Mouse (Mus musculus): ENCODE measurements around the gene Pga5. TPM values are rescaled to one million over a fixed set of nuclear protein-coding genes. Genes with fewer than 3 reads are reported as not detected.
A peak's percentile ranks its signal among the peaks of the same experiment; 100 is the strongest.

Gene Pga5
- polyA plus RNA-seq, 1 experiment: 0.07 TPM

DNA sequence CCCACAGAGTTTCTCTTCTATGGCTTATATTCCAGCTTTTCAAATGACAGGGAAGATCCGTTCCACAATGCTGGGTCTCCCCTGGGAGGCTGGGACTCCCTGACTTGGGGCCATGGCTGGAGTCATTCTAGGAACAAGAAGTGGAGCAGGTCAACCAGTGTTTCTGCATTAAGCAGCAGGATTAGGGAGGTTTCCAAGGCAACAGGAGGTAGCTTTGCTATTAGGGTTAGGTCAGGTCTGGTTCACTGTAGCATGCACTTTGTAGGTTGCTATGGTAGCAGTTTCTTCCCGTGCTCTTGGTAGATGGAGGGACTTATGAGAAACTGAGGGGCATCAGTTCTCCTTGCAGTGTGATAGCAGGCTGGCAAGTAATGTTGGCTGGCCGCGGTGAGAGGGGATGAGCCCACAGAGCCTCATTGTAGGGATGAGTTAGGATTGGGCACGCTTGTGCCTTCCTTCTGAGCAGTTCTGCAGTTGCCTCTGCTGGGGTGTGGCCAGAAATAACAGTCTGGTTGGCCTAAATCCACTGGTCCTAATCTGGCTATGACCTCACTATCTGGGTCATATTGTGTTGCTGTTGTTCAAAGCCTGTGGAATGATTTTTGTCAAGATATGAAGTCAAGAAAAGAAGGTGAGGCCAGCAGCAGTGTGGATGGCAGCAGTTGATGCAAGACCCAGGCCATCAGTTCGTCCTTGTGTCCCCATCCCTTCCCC is 23.3 kb upstream of the Pga5 start:
- TF ChIP-seq POLR2A (IDR thresholded peaks at IDR 0.05; ENCODE audit: borderline replicate concordance, extremely low read depth, insufficient read depth, insufficient read length, poor library complexity, severe bottlenecking) (no peak), CTCF (IDR thresholded peaks at IDR 0.05; ENCODE audit: borderline replicate concordance, extremely low read depth, insufficient read depth, insufficient read length) (no peak)
- DNase-seq (ENCODE audit: low read depth): no peak

DNA sequence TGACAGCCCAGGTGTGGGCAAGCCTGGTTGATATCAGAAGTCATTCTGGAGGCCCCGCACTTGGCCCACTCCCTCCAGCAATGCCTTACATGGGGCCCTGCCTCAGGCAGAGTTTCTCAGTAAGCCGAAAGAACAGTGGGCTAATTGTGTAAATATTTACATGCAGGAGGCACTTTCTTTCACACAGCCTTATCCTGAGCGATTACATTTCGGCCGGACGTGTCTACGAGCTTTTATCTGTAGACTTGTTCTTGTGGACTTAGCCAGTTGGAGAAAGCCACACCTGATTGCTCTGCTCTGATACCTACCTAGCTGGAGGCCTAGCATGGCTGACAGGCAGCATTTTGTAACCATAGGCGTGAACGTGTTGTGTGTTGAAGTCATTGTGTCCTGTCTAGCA is 22.0 kb upstream of the Pga5 start:
- DNase-seq (ENCODE audit: low read depth): peak; percentile 63
- no peak for TF ChIP-seq POLR2A (IDR thresholded peaks at IDR 0.05; ENCODE audit: borderline replicate concordance, extremely low read depth, insufficient read depth, insufficient read length, poor library complexity, severe bottlenecking)
- TF ChIP-seq CTCF (IDR thresholded peaks at IDR 0.05; ENCODE audit: borderline replicate concordance, extremely low read depth, insufficient read depth, insufficient read length): no peak

DNA sequence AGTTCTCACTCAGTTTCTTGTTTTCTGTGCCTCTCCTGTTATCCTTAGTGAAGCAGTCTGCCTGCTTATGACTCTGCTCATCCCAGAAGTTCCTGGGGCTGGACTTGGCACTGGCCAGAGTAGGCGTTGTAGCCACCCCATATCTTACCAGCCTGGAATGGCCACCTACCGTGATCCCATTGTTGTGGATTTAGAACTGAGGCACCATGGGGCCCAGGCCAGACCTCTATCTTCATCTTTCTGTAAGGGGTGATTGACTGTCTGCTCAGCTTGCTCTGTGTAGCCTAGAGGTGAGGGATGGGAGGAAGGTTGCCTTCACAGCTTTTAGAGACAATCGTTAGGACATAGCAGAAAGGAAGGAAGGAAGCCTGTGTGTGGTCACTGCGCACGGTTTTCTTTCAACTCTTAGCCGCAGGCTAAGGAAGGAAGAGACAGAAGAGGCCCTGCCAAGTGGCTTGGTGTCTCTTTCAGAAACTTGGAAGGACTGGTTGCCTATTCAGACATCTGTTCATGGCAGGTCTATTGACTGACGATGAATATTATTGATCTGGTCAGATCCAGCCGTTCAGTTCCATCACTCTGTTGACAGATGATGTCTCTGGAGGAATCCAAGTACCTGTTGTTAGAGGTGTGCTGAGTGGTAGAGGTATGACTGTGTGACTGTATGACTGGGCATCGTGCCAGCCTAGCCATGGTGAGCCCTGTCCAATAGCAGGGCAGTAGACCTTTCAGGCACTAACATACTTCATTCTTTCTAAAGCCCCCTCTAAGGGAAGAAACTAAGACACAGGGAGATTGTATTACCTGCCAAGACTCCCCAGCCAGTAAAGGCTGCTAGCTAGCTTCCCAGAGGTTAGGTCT is 20.5 kb upstream of the Pga5 start:
- TF ChIP-seq CTCF (IDR thresholded peaks at IDR 0.05; ENCODE audit: borderline replicate concordance, extremely low read depth, insufficient read depth, insufficient read length) (no peak), POLR2A (IDR thresholded peaks at IDR 0.05; ENCODE audit: borderline replicate concordance, extremely low read depth, insufficient read depth, insufficient read length, poor library complexity, severe bottlenecking) (no peak)
- no peak for DNase-seq (ENCODE audit: low read depth)

DNA sequence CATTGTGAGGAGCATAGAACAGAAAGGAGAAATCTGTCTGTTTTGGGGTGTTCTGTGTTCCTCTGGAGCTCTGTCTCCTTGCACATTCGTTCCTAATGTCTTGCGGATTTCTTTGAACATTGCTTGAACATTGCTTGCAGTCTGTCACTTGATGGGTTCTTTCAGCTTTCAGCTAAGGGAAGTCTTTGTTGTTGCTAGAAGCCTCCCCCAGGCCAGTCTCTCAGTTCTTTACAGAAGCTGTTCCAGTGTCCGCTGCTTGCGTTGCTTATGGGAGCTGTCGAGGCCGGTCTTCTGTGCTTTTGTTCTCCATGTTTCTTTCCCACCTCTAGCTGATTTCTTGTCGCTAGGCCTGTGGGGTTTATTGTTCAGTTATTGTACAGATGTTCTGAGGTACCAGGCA is 17.9 kb upstream of the Pga5 start:
- DNase-seq (ENCODE audit: low read depth): peak; percentile 74
- TF ChIP-seq CTCF (IDR thresholded peaks at IDR 0.05; ENCODE audit: borderline replicate concordance, extremely low read depth, insufficient read depth, insufficient read length): no peak
- TF ChIP-seq POLR2A (IDR thresholded peaks at IDR 0.05; ENCODE audit: borderline replicate concordance, extremely low read depth, insufficient read depth, insufficient read length, poor library complexity, severe bottlenecking): no peak

DNA sequence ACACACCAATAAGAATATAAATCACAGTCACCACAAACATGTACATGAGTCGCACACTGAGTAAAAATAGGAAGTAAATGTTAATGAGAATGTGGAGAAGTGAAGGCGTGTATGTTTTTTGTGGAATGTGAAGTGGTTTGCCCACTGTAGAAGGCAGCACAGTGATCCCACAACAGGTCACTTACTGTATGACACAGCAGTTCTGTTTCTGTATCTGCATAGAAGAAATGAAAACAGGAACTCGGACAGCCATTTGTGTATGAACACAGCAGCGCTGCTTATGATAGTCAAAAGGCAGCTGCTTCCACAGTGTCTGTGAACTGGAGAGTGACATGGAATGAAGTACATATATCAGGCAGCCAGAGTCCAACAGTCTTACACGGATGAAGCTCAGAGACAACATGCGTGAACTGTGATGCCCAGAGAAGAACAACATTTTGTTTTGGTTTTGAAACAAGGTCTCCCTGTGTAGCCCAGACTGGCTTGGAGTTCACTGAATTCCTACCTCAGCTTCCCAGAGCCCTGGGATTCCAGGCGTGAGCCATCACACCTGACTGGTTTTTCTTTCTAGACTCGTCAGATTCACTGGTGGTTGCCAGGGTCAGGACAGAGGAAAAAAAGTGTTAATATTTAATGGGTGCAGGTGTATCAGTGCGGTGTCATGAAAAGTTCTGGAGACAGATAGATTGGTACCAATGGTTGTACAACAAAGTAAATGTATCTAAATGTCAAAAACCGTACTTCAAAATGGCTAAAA is 16.2 kb upstream of the Pga5 start:
- no peak for DNase-seq (ENCODE audit: low read depth)
- TF ChIP-seq CTCF (IDR thresholded peaks at IDR 0.05; ENCODE audit: borderline replicate concordance, extremely low read depth, insufficient read depth, insufficient read length): no peak
- no peak for TF ChIP-seq POLR2A (IDR thresholded peaks at IDR 0.05; ENCODE audit: borderline replicate concordance, extremely low read depth, insufficient read depth, insufficient read length, poor library complexity, severe bottlenecking)

DNA sequence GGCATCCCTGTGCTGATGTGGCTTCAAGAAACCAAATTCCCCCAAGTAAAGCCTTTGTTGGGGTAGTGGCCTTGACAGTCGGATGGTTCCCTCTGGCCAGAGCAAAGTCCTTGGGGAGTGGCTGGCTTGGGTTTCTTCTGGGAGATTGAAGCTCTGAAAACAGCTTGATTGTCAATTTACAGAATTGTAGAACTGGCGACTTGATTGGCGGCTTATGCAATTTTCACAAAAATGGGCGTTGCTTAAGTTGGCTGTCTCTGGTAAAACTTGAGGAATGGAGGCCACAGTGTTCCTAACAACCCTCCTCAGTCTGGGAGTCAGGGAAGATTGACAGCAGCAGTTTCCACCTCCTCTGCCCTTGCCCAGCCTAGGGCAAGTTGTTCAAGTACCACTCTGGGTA is 14.5 kb upstream of the Pga5 start:
- TF ChIP-seq POLR2A (IDR thresholded peaks at IDR 0.05; ENCODE audit: borderline replicate concordance, extremely low read depth, insufficient read depth, insufficient read length, poor library complexity, severe bottlenecking) (no peak), CTCF (IDR thresholded peaks at IDR 0.05; ENCODE audit: borderline replicate concordance, extremely low read depth, insufficient read depth, insufficient read length) (no peak)
- no peak for DNase-seq (ENCODE audit: low read depth)

DNA sequence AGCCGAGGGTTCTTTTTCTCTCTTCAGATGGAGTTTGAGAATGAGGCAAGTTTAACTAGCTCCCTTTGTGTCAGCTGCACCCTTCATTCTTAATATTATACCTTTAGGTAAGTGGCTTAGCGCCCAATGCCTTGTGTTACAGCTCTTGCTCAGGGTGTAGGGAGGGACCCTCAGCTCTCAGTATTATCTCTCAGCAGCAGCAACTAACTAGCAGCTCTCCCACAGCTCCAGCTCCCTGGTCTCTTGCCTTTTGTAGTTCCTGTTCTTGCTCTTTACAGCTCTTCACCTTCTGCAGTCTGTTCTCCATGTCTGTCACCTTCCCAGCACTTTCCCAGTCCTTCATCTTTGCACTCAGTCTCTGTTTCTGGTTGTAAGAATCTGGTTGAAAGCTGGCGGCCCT is 13.8 kb upstream of the Pga5 start:
- TF ChIP-seq CTCF (IDR thresholded peaks at IDR 0.05; ENCODE audit: borderline replicate concordance, extremely low read depth, insufficient read depth, insufficient read length) (no peak), POLR2A (IDR thresholded peaks at IDR 0.05; ENCODE audit: borderline replicate concordance, extremely low read depth, insufficient read depth, insufficient read length, poor library complexity, severe bottlenecking) (no peak)
- DNase-seq (ENCODE audit: low read depth): no peak

DNA sequence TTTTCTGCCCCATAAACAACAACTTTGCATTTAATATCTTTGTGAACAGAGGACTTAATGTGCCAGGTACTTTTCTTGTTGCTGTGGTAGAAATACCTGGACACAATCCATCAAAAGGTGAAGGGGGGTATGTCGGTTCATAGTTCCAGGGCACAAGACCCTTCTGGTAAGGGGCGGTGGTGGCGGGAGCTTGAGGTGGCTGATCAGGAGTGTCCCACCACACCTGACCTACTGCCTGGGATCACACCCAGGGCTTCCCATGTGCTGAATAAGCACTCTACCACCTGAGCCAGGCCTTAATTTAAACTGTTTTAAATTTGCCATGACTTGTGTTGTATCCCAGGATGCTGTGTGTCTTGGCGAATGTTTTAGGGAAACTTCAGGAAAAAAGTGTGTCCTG is 13.2 kb upstream of the Pga5 start:
- no peak for DNase-seq (ENCODE audit: low read depth)
- no peak for TF ChIP-seq POLR2A (IDR thresholded peaks at IDR 0.05; ENCODE audit: borderline replicate concordance, extremely low read depth, insufficient read depth, insufficient read length, poor library complexity, severe bottlenecking)
- TF ChIP-seq CTCF (IDR thresholded peaks at IDR 0.05; ENCODE audit: borderline replicate concordance, extremely low read depth, insufficient read depth, insufficient read length): no peak

DNA sequence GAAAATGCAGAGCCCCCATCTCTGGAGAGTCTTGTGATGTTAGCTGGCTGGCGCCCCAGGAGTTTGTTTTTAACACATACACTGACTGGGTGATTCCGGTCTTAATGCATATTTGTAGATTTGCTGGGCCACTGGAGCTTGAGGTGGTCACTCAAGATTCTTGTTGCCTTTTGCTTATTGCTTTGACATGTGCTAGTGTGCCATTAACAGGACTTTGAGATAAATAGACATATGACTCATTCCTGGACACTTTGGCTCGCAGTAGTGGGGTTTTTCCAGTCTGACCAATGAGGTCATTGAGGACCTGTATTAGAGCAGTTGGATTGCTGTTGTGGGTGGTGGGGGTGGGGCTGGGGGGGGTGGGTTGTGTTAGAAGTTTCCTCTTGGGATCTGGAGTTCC is 12.5 kb upstream of the Pga5 start:
- peak; percentile 17 for DNase-seq (ENCODE audit: low read depth)
- no peak for TF ChIP-seq POLR2A (IDR thresholded peaks at IDR 0.05; ENCODE audit: borderline replicate concordance, extremely low read depth, insufficient read depth, insufficient read length, poor library complexity, severe bottlenecking)
- TF ChIP-seq CTCF (IDR thresholded peaks at IDR 0.05; ENCODE audit: borderline replicate concordance, extremely low read depth, insufficient read depth, insufficient read length): no peak

DNA sequence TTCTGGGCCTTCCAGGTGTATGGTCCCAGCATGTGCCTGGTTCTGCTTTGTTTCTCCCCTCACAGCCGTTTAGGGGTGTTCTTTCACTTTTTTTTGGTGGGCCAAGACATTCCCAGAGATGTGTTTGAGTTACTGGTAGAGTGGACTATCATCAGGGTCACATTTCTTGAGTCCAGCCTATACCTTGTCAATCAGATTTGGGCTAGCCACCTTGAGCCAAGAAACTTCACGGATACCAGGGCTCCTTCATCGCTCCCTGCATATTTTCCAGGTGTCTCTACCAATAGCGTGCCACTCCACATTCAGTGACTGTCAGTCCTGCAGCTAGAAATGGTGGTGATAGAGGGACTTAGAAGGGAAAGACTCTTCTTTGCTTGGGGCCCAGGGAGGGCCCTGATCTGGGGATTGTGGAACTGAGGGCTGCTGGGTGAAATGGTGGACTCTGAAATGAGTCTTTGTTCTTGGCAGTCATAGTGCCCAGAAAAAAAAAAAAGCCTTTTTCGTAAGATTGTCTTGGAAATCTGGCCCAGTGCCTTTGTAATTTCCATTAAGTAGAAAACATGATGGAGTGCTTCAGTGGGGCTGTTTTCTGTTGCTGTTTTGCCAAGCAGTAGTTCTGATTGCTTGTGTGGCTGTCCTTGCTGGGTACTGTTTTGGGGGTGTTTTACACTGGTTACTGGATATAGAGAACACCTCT is 11.7 kb upstream of the Pga5 start:
- TF ChIP-seq CTCF (IDR thresholded peaks at IDR 0.05; ENCODE audit: borderline replicate concordance, extremely low read depth, insufficient read depth, insufficient read length): no peak
- TF ChIP-seq POLR2A (IDR thresholded peaks at IDR 0.05; ENCODE audit: borderline replicate concordance, extremely low read depth, insufficient read depth, insufficient read length, poor library complexity, severe bottlenecking): no peak
- DNase-seq (ENCODE audit: low read depth): peak; percentile 81

All from brain, embryonic 14.5 days (tissue).